Mouse (Mus musculus): ENCODE results near the gene Slc5a6.

- TF ChIP-seq POLR2A (IDR thresholded peaks at IDR 0.05; ENCODE audit: insufficient read length, low read depth) (no peak), USF1 (IDR thresholded peaks at IDR 0.05; ENCODE audit: low read depth) (no peak), MYOG (IDR thresholded peaks at IDR 0.05; ENCODE audit: control insufficient read depth in 1 of 3, insufficient read depth in 1 of 3, insufficient read length in 2 of 3, low read depth in 2 of 3) (no peak), TCF3 (IDR thresholded peaks at IDR 0.05; ENCODE audit: insufficient read length, low read depth) (no peak), E2F4 (IDR thresholded peaks at IDR 0.05; ENCODE audit: insufficient read depth) (no peak), POLR2AphosphoS2 (IDR thresholded peaks at IDR 0.05; ENCODE audit: insufficient read length, low read depth) (no peak), MYOD1 (IDR thresholded peaks at IDR 0.05; ENCODE audit: control insufficient read depth in 1 of 3, insufficient read length in 2 of 3, low read depth in 2 of 3) (no peak), TCF12 (IDR thresholded peaks at IDR 0.05; ENCODE audit: insufficient read depth, poor library complexity, severe bottlenecking) (no peak), REST (IDR thresholded peaks at IDR 0.05; ENCODE audit: insufficient read depth, insufficient read length) (no peak), SRF (IDR thresholded peaks at IDR 0.05; ENCODE audit: control insufficient read depth, insufficient read length, low read depth) (no peak), MAX (IDR thresholded peaks at IDR 0.05; ENCODE audit: low read depth) (no peak), CEBPB (IDR thresholded peaks at IDR 0.05; ENCODE audit: insufficient read depth, poor library complexity, severe bottlenecking) (no peak)
Measured at GRCm38 (mm10) chr5:31087131-31087530, 38.4 kb upstream of the Slc5a6 start.
